Comparison of ENCODE assay signal across 1 mouse cellular context in the genomic region with DNA sequence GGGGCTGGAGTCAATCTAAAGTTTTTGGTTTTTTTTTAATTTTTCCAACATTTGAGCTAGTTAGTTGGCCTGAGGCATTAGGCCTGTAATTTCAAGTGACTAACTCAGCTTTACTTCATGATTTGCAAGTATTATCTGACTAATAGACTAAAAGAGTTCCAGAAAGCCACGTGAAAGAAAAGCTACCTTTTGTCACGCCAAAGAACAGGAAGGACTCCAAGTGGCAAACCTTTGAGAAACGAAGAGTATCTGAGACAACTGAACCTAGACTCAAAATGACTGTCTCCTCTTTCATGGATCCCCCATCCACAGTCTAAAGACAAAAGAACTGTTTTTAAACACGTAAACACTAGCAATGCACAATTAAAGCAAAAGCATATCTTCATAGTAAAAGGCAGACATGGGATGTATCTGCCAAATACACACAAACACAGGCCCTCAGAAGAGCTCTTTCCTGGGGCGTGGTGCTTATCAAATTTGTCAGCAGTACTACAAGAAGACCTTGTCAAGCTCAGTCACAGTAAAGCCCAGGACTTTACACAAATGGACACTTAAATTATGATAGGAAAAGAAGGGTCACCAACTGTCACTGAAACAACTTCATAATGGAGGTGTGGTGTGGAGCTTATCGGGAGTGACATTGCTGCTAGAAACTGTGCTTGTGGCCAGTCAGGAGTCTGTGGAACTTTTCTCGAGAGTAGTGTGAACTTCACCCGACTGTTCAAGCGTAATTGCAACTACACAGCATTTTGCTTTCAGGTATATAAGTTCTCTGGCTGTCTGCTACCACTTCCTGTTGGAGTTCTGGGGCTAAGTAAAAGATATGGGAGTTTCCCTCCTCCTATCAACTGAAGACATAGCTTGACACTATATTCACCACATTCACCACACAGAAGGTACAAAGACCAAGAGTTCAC.
TF ChIP-seq lines count a peak whose summit lies in the region.

No protein-coding gene starts in this region.

TF ChIP-seq in MEL, 35 proteins besides CTCF, POLR2A, EP300 and RAD21 (continued from another document):
- TF ChIP-seq TBP (IDR thresholded peaks at IDR 0.05; ENCODE audit: low read depth, low read length), result peak; percentile 56; the same call in 1 of the 2 replicates
- no peak for TF ChIP-seq CHD1 (IDR thresholded peaks at IDR 0.05; ENCODE audit: low read depth, low read length)
- TF ChIP-seq MAFK (IDR thresholded peaks at IDR 0.05; ENCODE audit: borderline replicate concordance, low read depth, low read length), result no peak
- TF ChIP-seq SIN3A (IDR thresholded peaks at IDR 0.05; ENCODE audit: low read length), result peak; percentile 79
TF ChIP-seq in MEL: peak in this region for 10.
